Mouse (Mus musculus) liver, embryonic 12.5 days (tissue): ENCODE measurements around the gene Rrbp1. TPM values are rescaled to one million over a fixed set of nuclear protein-coding genes. Genes with fewer than 3 reads are reported as not detected.
A peak's percentile ranks its signal among the peaks of the same experiment; 100 is the strongest.

Experiments
- ATAC-seq: fragments of 200-750 bp; cut with Nextera tagmentation; 2 replicates; pipeline ENCODE4 v1.8.0; 2017; ENCODE audit warnings: moderate number of reproducible peaks, mild to moderate bottlenecking, moderate library complexity
- H3K27ac ChIP-seq: fragments of 300-500 bp; sonication (generic); 2 replicates; pipeline ENCODE4 v1.5.1; 2016; ENCODE audit warnings: mild to moderate bottlenecking
- H3K27me3 ChIP-seq: fragments of 300-500 bp; sonication (generic); replicated peaks from 2 replicates; pipeline ENCODE4 v1.6.1; 2016; ENCODE audit warnings: mild to moderate bottlenecking, moderate library complexity
- H3K36me3 ChIP-seq: fragments of 300-500 bp; sonication (generic); 2 replicates; pipeline ENCODE4 v1.6.1; 2016; ENCODE audit warnings: mild to moderate bottlenecking, moderate library complexity
- H3K4me1 ChIP-seq: fragments of 300-500 bp; sonication (generic); 2 replicates; pipeline ENCODE4 v1.6.1; 2016
- H3K4me2 ChIP-seq: fragments of 300-500 bp; sonication (generic); 2 replicates; pipeline ENCODE4 v1.6.1; 2016; ENCODE audit warnings: mild to moderate bottlenecking, moderate library complexity
- H3K4me3 ChIP-seq: fragments of 300-500 bp; sonication (generic); 2 replicates; pipeline ENCODE4 v1.5.1; 2016; ENCODE audit warnings: mild to moderate bottlenecking, moderate library complexity
- H3K9ac ChIP-seq: fragments of 300-500 bp; sonication (generic); 2 replicates; pipeline ENCODE4 v1.6.1; 2016; ENCODE audit warnings: mild to moderate bottlenecking, moderate library complexity
- H3K9me3 ChIP-seq: fragments of 300-500 bp; sonication (generic); replicated peaks from 2 replicates; pipeline ENCODE4 v1.6.1; 2016; ENCODE audit warnings: mild to moderate bottlenecking, moderate library complexity
- WGBS: fragments of 180-500 bp; shearing (Covaris S2); methylation state at CpG from one replicate; pipeline ENCODE4 v1.1.7; 2016; ENCODE audit not compliant: insufficient replicate concordance; 5-methylcytosine and 5-hydroxymethylcytosine counted together
- polyA plus RNA-seq: library from polyadenylated mRNA; unstranded; fragments of >200 nt; fragmentation: Nextera tagmentation; extraction: Ambion mirVana; gene quantifications from 2 replicates; pipeline ENCODE4 v1.2.1, GENCODE M21; 2016

Rrbp1 gene
- polyA plus RNA-seq, 1 experiment from 2014 or later, result 60.8 TPM

- peaks cover 79% of the 10 kb centered on the region for H3K4me1 ChIP-seq
- H3K4me2 ChIP-seq, result peak overlapping the region; percentile 9; the same call in 1 of the 2 replicates
- 57% methylated on average over 6 of the region's 6 CpGs for WGBS
- H3K9ac ChIP-seq, result 0 out of 2 replicates have a peak overlapping the region, but pooled peaks have one; percentile 1
- no peaks in the 10 kb centered on the region for H3K9me3 ChIP-seq
- H3K36me3 ChIP-seq, result peaks cover 16% of the 10 kb centered on the region
- ATAC-seq, result no peak
- no peaks in the 10 kb centered on the region for H3K27me3 ChIP-seq
- H3K27ac ChIP-seq, result no peak overlapping the region
- no peak overlapping the region for H3K4me3 ChIP-seq
These were observed 5.7 kb downstream of the Rrbp1 start for GRCm38 (mm10) chr2:144005166-144005955.

- H3K36me3 ChIP-seq, result peaks cover 11% of the 10 kb centered on the region
- no peaks in the 10 kb centered on the region for H3K9me3 ChIP-seq
- H3K9ac ChIP-seq, result no peak overlapping the region
- no peak for ATAC-seq
- no peak overlapping the region for H3K4me3 ChIP-seq
- H3K27me3 ChIP-seq, result no peaks in the 10 kb centered on the region
- H3K4me2 ChIP-seq, result no peak overlapping the region
- 60% methylated on average over 2 of the region's 2 CpGs for WGBS
- peaks cover 61% of the 10 kb centered on the region for H3K4me1 ChIP-seq
- H3K27ac ChIP-seq, result no peak overlapping the region
These were observed 7.5 kb downstream of the Rrbp1 start for GRCm38 (mm10) chr2:144003544-144003943.

- Histone ChIP-seq H3K4me3 (no peak overlapping the region), H3K27ac (no peak overlapping the region), H3K9me3 (no peaks in the 10 kb centered on the region), H3K36me3 (peaks cover 10% of the 10 kb centered on the region), H3K4me1 (peaks cover 53% of the 10 kb centered on the region), H3K9ac (no peak overlapping the region), H3K27me3 (no peaks in the 10 kb centered on the region), H3K4me2 (no peak overlapping the region)
- WGBS, result 66% methylated on average over 5 of the region's 5 CpGs
- no peak for ATAC-seq
These were observed 8.7 kb downstream of the Rrbp1 start for GRCm38 (mm10) chr2:144002229-144002984.

- Histone ChIP-seq H3K27ac (no peak overlapping the region), H3K4me3 (no peak overlapping the region), H3K4me1 (peaks cover 30% of the 10 kb centered on the region), H3K9ac (no peak overlapping the region), H3K27me3 (no peaks in the 10 kb centered on the region), H3K36me3 (peaks cover 22% of the 10 kb centered on the region), H3K4me2 (no peak overlapping the region), H3K9me3 (no peaks in the 10 kb centered on the region)
- WGBS, result 57% methylated on average over 1 of the region's 1 CpGs
- ATAC-seq, result no peak
These were observed 18.1 kb downstream of the Rrbp1 start for GRCm38 (mm10) chr2:143992977-143993376.

GRCm38 (mm10) chr2:143991964-143992672 is 18.9 kb downstream of the Rrbp1 start:
- peaks cover 27% of the 10 kb centered on the region for H3K4me1 ChIP-seq
- H3K27me3 ChIP-seq, result no peaks in the 10 kb centered on the region
- H3K9me3 ChIP-seq, result no peaks in the 10 kb centered on the region
- no peak for ATAC-seq
- no peak overlapping the region for H3K4me2 ChIP-seq
- 82% methylated on average over 7 of the region's 7 CpGs for WGBS
- peaks cover 29% of the 10 kb centered on the region for H3K36me3 ChIP-seq
- no peak overlapping the region for H3K27ac ChIP-seq
- no peak overlapping the region for H3K4me3 ChIP-seq
- no peak overlapping the region for H3K9ac ChIP-seq

GRCm38 (mm10) chr2:143990997-143991396 is 20.1 kb downstream of the Rrbp1 start:
- H3K4me3 ChIP-seq, result no peak overlapping the region
- WGBS, result 73% methylated on average over 1 of the region's 1 CpGs
- peaks cover 25% of the 10 kb centered on the region for H3K4me1 ChIP-seq
- no peak overlapping the region for H3K27ac ChIP-seq
- no peaks in the 10 kb centered on the region for H3K9me3 ChIP-seq
- H3K9ac ChIP-seq, result no peak overlapping the region
- H3K27me3 ChIP-seq, result no peaks in the 10 kb centered on the region
- no peak for ATAC-seq
- H3K36me3 ChIP-seq, result peaks cover 37% of the 10 kb centered on the region
- no peak overlapping the region for H3K4me2 ChIP-seq

- H3K9ac ChIP-seq, result no peak overlapping the region
- H3K9me3 ChIP-seq, result no peaks in the 10 kb centered on the region
- H3K36me3 ChIP-seq, result peaks cover 65% of the 10 kb centered on the region
- no peak overlapping the region for H3K27ac ChIP-seq
- ATAC-seq, result no peak
- 82% methylated on average over 3 of the region's 3 CpGs for WGBS
- no peak overlapping the region for H3K4me3 ChIP-seq
- H3K27me3 ChIP-seq, result no peaks in the 10 kb centered on the region
- no peak overlapping the region for H3K4me2 ChIP-seq
- peaks cover 22% of the 10 kb centered on the region for H3K4me1 ChIP-seq
These were observed 23.0 kb downstream of the Rrbp1 start for GRCm38 (mm10) chr2:143988016-143988415.

GRCm38 (mm10) chr2:143987485-143987884 is 23.6 kb downstream of the Rrbp1 start:
- Histone ChIP-seq H3K27me3 (no peaks in the 10 kb centered on the region), H3K4me1 (peaks cover 21% of the 10 kb centered on the region), H3K36me3 (peaks cover 67% of the 10 kb centered on the region), H3K4me3 (no peak overlapping the region), H3K9ac (no peak overlapping the region), H3K4me2 (no peak overlapping the region), H3K9me3 (no peaks in the 10 kb centered on the region), H3K27ac (no peak overlapping the region)
- no peak for ATAC-seq
- 57% methylated on average over 2 of the region's 2 CpGs for WGBS

- Histone ChIP-seq H3K4me1 (peaks cover 46% of the 10 kb centered on the region), H3K9ac (no peak overlapping the region), H3K36me3 (peaks cover 65% of the 10 kb centered on the region), H3K27me3 (no peaks in the 10 kb centered on the region), H3K4me2 (no peak overlapping the region), H3K27ac (no peak overlapping the region), H3K4me3 (no peak overlapping the region), H3K9me3 (no peaks in the 10 kb centered on the region)
- no peak for ATAC-seq
- WGBS, result 49% methylated on average over 2 of the region's 2 CpGs
These were observed 27.6 kb downstream of the Rrbp1 start for GRCm38 (mm10) chr2:143983482-143983881.

- H3K27me3 ChIP-seq, result no peaks in the 10 kb centered on the region
- no peak overlapping the region for H3K4me3 ChIP-seq
- no peak for ATAC-seq
- H3K4me2 ChIP-seq, result no peak overlapping the region
- H3K9me3 ChIP-seq, result no peaks in the 10 kb centered on the region
- H3K4me1 ChIP-seq, result peaks cover 51% of the 10 kb centered on the region
- no peak overlapping the region for H3K9ac ChIP-seq
- H3K36me3 ChIP-seq, result peaks cover 61% of the 10 kb centered on the region
- H3K27ac ChIP-seq, result no peak overlapping the region
- 51% methylated on average over 3 of the region's 3 CpGs for WGBS
These were observed 28.2 kb downstream of the Rrbp1 start for GRCm38 (mm10) chr2:143982901-143983300.

- ATAC-seq, result no peak
- Histone ChIP-seq H3K27me3 (no peaks in the 10 kb centered on the region), H3K4me1 (peaks cover 52% of the 10 kb centered on the region), H3K4me2 (no peak overlapping the region), H3K9me3 (no peaks in the 10 kb centered on the region), H3K36me3 (peaks cover 58% of the 10 kb centered on the region), H3K9ac (no peak overlapping the region; the same call in 1 of the 2 replicates), H3K4me3 (no peak overlapping the region), H3K27ac (no peak overlapping the region)
- 78% methylated on average over 4 of the region's 4 CpGs for WGBS
These were observed 28.9 kb downstream of the Rrbp1 start for GRCm38 (mm10) chr2:143982152-143982551.
